Mouse (Mus musculus): ENCODE data around the gene Ryr1. TPM values are rescaled to one million over a fixed set of nuclear protein-coding genes. Genes with fewer than 3 reads are reported as not detected.
A peak's percentile ranks its signal among the peaks of the same experiment; 100 is the strongest.

The Ryr1 gene
- total RNA-seq, 2 experiments from 2014 or later: 12.6 to 13.7 TPM

GRCm38 (mm10) chr7:28963399-28963923 is 161.5 kb downstream of the Ryr1 start:
- DNase-seq (ENCODE audit: low spot score in 2 of 2): no peak

- DNase-seq (ENCODE audit: low spot score in 2 of 2): peak; percentile 98 to 99
Measured at GRCm38 (mm10) chr7:28961927-28962670, 162.9 kb downstream of the Ryr1 start, which contains the start of gene Actn4. Gene Actn4 (minus strand): TSS chr7:28962340.

GRCm38 (mm10) chr7:28961584-28961926 is 163.4 kb downstream of the Ryr1 start:
- no peak for DNase-seq (ENCODE audit: low spot score in 2 of 2)

DNA sequence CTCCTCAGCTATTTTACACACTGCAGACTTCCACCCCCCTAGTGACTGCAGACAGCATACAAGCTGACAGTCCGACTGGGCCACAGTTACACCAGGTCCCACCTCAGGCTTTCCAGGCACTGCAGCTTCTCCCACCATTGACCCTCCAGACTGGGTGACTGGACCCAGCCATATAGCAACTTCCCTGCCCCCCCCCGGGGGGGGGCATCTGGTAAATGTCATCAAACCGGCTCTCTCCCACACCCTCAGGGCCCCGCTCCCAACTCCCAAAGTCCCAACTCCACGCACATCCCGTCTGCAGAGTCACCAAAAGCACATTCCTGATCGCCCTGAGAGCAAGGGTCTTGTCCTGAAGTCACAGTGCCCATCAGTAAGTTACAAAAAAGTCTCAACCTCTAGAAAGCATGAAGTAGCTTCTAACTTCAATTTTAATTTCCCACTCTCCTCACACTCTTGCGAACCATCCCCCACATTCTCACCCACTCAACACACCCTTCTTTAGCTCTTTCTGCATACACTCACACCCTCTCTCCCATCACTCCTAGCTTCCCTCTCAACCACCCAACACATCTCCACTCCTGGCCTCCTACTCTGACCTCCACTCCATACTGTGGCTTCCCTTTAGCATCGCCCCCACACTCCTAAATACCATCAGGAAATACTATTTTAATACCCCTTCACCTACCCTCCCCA is 164.5 kb downstream of the Ryr1 start:
- DNase-seq (ENCODE audit: low spot score in 2 of 2): no peak

DNA sequence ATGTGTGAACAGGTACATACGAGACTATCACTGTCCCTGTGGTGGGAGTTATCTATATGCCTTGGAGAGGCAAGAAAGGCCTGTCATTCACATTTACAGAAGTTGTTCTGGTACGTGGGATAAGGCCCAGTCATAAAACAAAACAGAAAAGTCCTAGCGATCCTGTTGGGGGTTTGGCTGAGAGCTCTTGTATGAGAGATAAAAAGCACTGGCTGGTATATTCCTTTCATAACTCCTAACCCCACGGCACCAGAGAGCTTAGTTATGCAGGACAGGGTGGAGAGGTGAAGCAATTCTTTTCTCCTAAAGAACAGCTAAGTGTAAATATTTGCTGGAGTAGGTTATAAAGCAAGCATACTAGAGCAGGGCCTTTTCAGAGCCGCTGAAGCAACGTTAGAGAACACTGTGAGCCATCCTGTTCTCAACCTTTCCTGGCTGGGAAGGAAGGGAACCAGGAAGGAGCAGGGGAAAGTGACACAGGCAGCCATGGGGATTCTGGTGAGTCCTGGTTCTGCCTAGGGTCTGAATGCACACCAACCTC is 165.4 kb downstream of the Ryr1 start:
- DNase-seq (ENCODE audit: low spot score in 2 of 2): no peak

DNA sequence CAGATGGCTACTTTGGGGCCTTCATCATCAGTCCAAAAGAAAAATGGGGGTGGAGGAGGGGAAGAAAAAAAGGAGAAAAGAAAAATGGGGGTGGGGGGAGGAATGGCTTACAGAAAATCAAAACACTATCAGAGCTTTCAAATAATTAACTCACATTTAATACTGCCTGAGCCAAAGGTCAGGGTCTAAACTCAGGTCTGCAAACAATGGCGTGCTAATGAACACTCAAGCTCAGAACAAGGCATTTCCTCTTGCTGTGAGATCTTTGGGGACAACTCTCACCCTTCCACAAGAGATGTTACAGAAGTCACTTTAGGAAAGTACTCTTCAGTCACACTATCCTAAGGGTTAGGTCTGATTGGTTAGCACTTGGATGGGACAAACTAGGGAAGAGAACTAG is 166.2 kb downstream of the Ryr1 start:
- DNase-seq (ENCODE audit: low spot score in 2 of 2): no peak

GRCm38 (mm10) chr7:28957997-28958725 is 166.8 kb downstream of the Ryr1 start:
- DNase-seq (ENCODE audit: low spot score in 2 of 2): no peak

- no peak for DNase-seq (ENCODE audit: low spot score in 2 of 2)
Measured at GRCm38 (mm10) chr7:28957286-28957685, 167.7 kb downstream of the Ryr1 start.

GRCm38 (mm10) chr7:28956270-28956669 is 168.7 kb downstream of the Ryr1 start:
- DNase-seq (ENCODE audit: low spot score in 2 of 2): no peak

- DNase-seq (ENCODE audit: low spot score in 2 of 2): no peak
Measured at GRCm38 (mm10) chr7:28955295-28955897, 169.6 kb downstream of the Ryr1 start.

- DNase-seq (ENCODE audit: low spot score in 2 of 2): no peak
Measured at GRCm38 (mm10) chr7:28954773-28955172, 170.2 kb downstream of the Ryr1 start.

- DNase-seq (ENCODE audit: low spot score in 2 of 2): no peak
Measured at GRCm38 (mm10) chr7:28953476-28954376, 171.3 kb downstream of the Ryr1 start.

Small RNAs within 50 kb of the gene (microRNA-seq; reads per million reads assigned to microRNA genes)
- 0 reads per million in 2 experiments for gene Gm44408
- 0 reads per million in 2 experiments for gene Mir1963

Other genes with a start within 250 kb of the Ryr1 start
- under 1 TPM; 0.54 to 0.82 TPM for gene Capn12, start 243.8 kb downstream of the Ryr1 start, total RNA-seq (2021)
- gene Actn4, start 162.8 kb downstream of the Ryr1 start, total RNA-seq (2021): 100 to 1,000 TPM; 128 to 129 TPM
- gene Eif3k, start 143.3 kb downstream of the Ryr1 start, total RNA-seq (2021): 100 to 1,000 TPM; 177 to 178 TPM
- 1 to 10 TPM; 4.6 to 5.8 TPM for gene Map4k1, start 143.1 kb downstream of the Ryr1 start, total RNA-seq (2021)
- gene Rasgrp4, start 9.7 kb upstream of the Ryr1 start, total RNA-seq (2021): 1 to 10 TPM; 2.2 to 3.6 TPM
- gene Fam98c, start 31.1 kb upstream of the Ryr1 start, total RNA-seq (2021): 10 to 100 TPM; 28.6 to 35.6 TPM
- 1 to 10 TPM; 1.0 to 1.2 TPM for gene Ggn, start 45.0 kb upstream of the Ryr1 start, total RNA-seq (2021)
- 10 to 100 TPM; 40.7 to 46.8 TPM for gene Spred3, start 45.2 kb upstream of the Ryr1 start, total RNA-seq (2021)
- 100 to 1,000 TPM; 176 to 182 TPM for gene Psmd8, start 55.5 kb upstream of the Ryr1 start, total RNA-seq (2021)
- gene Catsperg1, start 88.9 kb upstream of the Ryr1 start, total RNA-seq (2021): 1 to 10 TPM; 2.5 to 2.9 TPM
- 1 to 10 TPM; 2.9 to 3.5 TPM for gene Kcnk6, start 107.3 kb upstream of the Ryr1 start, total RNA-seq (2021)
- 10 to 100 TPM; 42.8 to 47.8 TPM for gene Yif1b, start 113.2 kb upstream of the Ryr1 start, total RNA-seq (2021)
- gene 2200002D01Rik, start 123.3 kb upstream of the Ryr1 start, total RNA-seq (2021): under 1 TPM in 1 of 2 experiments, not detected in 1; 0.29 TPM
- gene Spint2, start 156.7 kb upstream of the Ryr1 start, total RNA-seq (2021): 10 to 100 TPM; 25.3 to 31.0 TPM
- 1 to 10 TPM; 2.0 to 3.2 TPM for gene Ppp1r14a, start 164.1 kb upstream of the Ryr1 start, total RNA-seq (2021)
- gene Dpf1, start 178.8 kb upstream of the Ryr1 start, total RNA-seq (2021): 100 to 1,000 TPM; 129 to 138 TPM